Mouse (Mus musculus) heart, adult 2 months (tissue): Measurements from ENCODE around the gene H2-Ob. TPM values are rescaled to one million over a fixed set of nuclear protein-coding genes. Genes with fewer than 3 reads are reported as not detected.

Experiments
- DNase-seq, 2 experiments: peaks; one replicate each; pipeline ENCODE4 v3.0.0; 2021
- H3K27ac ChIP-seq: fragments of 200-600 bp; 2 replicates; pipeline ENCODE4 v1.8.1; 2022
- H3K27me3 ChIP-seq: fragments of 200-500 bp; 2 replicates; pipeline ENCODE4 v1.6.1; 2012; ENCODE audit warnings: mild to moderate bottlenecking, low read length, inconsistent platforms, mixed read lengths; ENCODE audit not compliant: control insufficient read depth, insufficient read depth
- H3K36me3 ChIP-seq: fragments of 200-500 bp; 2 replicates; pipeline ENCODE4 v1.6.1; 2012; ENCODE audit warnings: low read length, inconsistent platforms; ENCODE audit not compliant: control insufficient read depth, insufficient read depth
- H3K4me1 ChIP-seq: fragments of 200-500 bp; 2 replicates; pipeline ENCODE4 v1.6.1; 2011; ENCODE audit warnings: low read length; ENCODE audit not compliant: control insufficient read depth, insufficient read depth
- H3K4me3 ChIP-seq: fragments of 200-600 bp; 2 replicates; pipeline ENCODE4 v1.8.1; 2022
- H3K79me2 ChIP-seq: fragments of 200-500 bp; replicated peaks from 2 replicates; pipeline ENCODE4 v1.6.1; 2012; ENCODE audit warnings: mild to moderate bottlenecking, inconsistent platforms, low read length, moderate library complexity, mixed read lengths; ENCODE audit not compliant: control insufficient read depth, insufficient read depth
- H3K9ac ChIP-seq: fragments of 200-500 bp; 2 replicates; pipeline ENCODE4 v1.6.1; 2012; ENCODE audit warnings: low read depth, mild to moderate bottlenecking, control low read depth, inconsistent platforms, low read length, mixed read lengths
- CTCF ChIP-seq: fragments of 200-600 bp; IDR thresholded peaks from 2 replicates; pipeline ENCODE4 v1.8.1; 2022; ENCODE audit warnings: antibody characterized with exemption, mild to moderate bottlenecking, moderate library complexity
- EP300 ChIP-seq: fragments of 200-500 bp; IDR thresholded peaks from 2 replicates; pipeline ENCODE4 v1.6.1; 2011; ENCODE audit warnings: low read depth, low read length, control low read depth; ENCODE audit not compliant: insufficient read depth
- POLR2A ChIP-seq: fragments of 200-500 bp; IDR thresholded peaks from 2 replicates; pipeline ENCODE4 v1.6.1; 2011; ENCODE audit warnings: mild to moderate bottlenecking, low read depth, low read length, control low read depth; ENCODE audit not compliant: insufficient read depth
- WGBS: fragments of 180-500 bp; shearing (Covaris S2); methylation state at CpG from one replicate; pipeline ENCODE4 v1.1.7; 2018; 5-methylcytosine and 5-hydroxymethylcytosine counted together
- intact Hi-C: fragments of 180-260 bp; cut with DNase I; formaldehyde crosslinking; loops from one replicate; pipeline ENCODE4 v1.15.1; 2025
- polyA plus RNA-seq: library from polyadenylated mRNA; depleted of rRNA; stranded (reverse); fragments of >200 nt; gene quantifications from 2 replicates; pipeline ENCODE4 v1.2.3, GENCODE M21; 2012
- total RNA-seq, 2 experiments: library from RNA; stranded (reverse); gene quantifications; 2 replicates each; pipeline ENCODE4 v1.2.3; 2021

Gene H2-Ob
- total and polyA plus RNA-seq, 3 experiments = 0.55 to 6.2 (median 1.0) TPM

DNA sequence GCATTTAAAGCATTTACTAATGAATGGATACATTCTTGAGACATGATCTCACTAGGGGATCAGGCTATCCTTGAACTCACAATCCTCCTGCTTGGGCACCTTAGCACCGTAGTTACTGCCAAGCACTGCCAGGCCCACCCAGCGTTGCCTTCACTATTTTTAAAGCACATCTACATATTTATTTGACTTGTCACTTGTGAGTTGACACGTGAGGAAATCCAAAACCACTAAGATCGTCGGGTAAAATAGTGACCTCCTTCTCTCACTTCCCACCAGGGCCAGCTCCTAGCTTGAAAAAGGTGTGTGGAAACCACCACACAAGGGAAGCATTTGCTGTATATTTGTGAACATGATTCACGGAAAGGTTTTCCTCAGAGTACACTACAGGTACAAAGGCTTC, 48.3 kb downstream of the H2-Ob start:
- Histone ChIP-seq H3K27ac (no peak overlapping the region), H3K9ac (no peak overlapping the region), H3K27me3 (no peaks in the 10 kb centered on the region), H3K4me1 (peaks cover 1% of the 10 kb centered on the region; the same call in 1 of the 2 replicates), H3K79me2 (no peaks in the 10 kb centered on the region), H3K36me3 (no peaks in the 10 kb centered on the region), H3K4me3 (no peak overlapping the region)
- intact Hi-C loops = no loop called here
- WGBS = 67% methylated on average over 6 of the region's 6 CpGs
- no peak for DNase-seq
- TF ChIP-seq POLR2A = no peak
- TF ChIP-seq CTCF = no peak
- TF ChIP-seq EP300 = no peak

DNA sequence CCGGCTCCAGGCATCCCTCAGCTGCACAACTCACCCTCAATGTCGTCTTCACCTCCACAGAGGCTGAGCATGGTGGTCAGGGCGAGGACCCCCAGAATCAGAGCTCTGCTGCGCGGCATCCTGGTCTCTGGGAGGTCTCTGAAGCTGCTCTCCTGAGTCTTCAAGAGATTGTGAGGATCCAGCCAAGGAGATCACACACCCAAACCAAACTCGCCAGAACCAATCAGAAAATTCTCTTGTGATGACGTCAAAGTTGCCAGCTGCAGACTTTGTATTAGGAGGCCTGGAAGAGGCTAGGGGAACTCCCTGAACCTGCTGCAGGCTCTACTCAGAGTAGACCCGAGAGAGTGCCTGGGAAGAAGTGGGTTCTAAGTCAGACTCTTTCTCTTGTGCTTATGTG, 48.9 kb downstream of the H2-Ob start, which contains the start of gene H2-Aa:
Gene H2-Aa, minus strand, starts transcription at position 176 of the 400 bp plus-strand sequence.
- no peak within 1 kb of the TSS for H3K9ac ChIP-seq
- peaks cover 1% of the 10 kb centered on the region; the same call in 1 of the 2 replicates for H3K4me1 ChIP-seq
- TF ChIP-seq CTCF (no peak), POLR2A (no peak), EP300 (no peak)
- DNase-seq = peak; percentile 70 to 85
- H3K27ac ChIP-seq = no peak within 1 kb of the TSS
- H3K79me2 ChIP-seq = no peaks in the 10 kb centered on the region
- WGBS = 21% methylated on average over 8 of the region's 8 CpGs
- no peaks in the 10 kb centered on the region for H3K36me3 ChIP-seq
- no peak within 1 kb of the TSS for H3K4me3 ChIP-seq
- intact Hi-C loops = no loop called here
- no peaks in the 10 kb centered on the region for H3K27me3 ChIP-seq

DNA sequence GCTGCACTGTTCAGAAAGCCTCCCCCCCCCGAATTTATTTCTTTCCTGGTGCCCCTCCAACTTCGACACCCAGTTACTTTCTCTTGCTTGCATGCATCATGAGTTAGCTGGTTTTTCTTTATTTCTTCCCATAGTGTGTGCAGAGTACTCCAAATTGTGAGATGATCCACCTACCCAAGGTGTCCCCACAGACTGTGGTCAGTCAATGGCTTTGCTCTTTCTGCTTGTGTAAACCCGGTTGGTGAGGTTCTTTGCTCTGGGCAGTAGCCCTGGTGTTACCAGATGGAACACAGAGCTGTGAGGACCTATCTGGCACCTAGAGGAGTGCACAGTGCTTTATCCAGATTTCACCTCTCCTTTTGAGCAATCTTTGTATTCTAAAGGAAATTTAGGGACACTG, 49.4 kb downstream of the H2-Ob start:
- WGBS = 60% methylated on average over 3 of the region's 3 CpGs

GRCm38 (mm10) chr17:34291609-34292008, 52.9 kb downstream of the H2-Ob start:
- H3K4me1 ChIP-seq = peaks cover 2% of the 10 kb centered on the region; the same call in 1 of the 2 replicates
- H3K79me2 ChIP-seq = no peaks in the 10 kb centered on the region
- H3K4me3 ChIP-seq = no peak overlapping the region
- H3K36me3 ChIP-seq = no peaks in the 10 kb centered on the region
- no peaks in the 10 kb centered on the region for H3K27me3 ChIP-seq
- intact Hi-C loops = no loop called here
- H3K27ac ChIP-seq = no peak overlapping the region
- H3K9ac ChIP-seq = no peak overlapping the region
- peak; percentile 77 to 80 for DNase-seq
- no peak for TF ChIP-seq EP300
- TF ChIP-seq POLR2A = no peak
- no peak for TF ChIP-seq CTCF
- 14% methylated on average over 8 of the region's 8 CpGs for WGBS

More for the DNA sequence above, 49.4 kb downstream of the H2-Ob start:
- no peak for DNase-seq
- H3K79me2 ChIP-seq = no peaks in the 10 kb centered on the region
- H3K27ac ChIP-seq = no peak overlapping the region
- no peaks in the 10 kb centered on the region for H3K36me3 ChIP-seq
- H3K9ac ChIP-seq = no peak overlapping the region
- peaks cover 1% of the 10 kb centered on the region; the same call in 1 of the 2 replicates for H3K4me1 ChIP-seq
- TF ChIP-seq CTCF (no peak), POLR2A (no peak), EP300 (no peak)
- no peak overlapping the region for H3K4me3 ChIP-seq
- H3K27me3 ChIP-seq = no peaks in the 10 kb centered on the region
- intact Hi-C loops = no loop called here

GRCm38 (mm10) chr17:34292570-34292969, 53.9 kb downstream of the H2-Ob start:
- TF ChIP-seq EP300 (no peak), CTCF (no peak), POLR2A (no peak)
- Histone ChIP-seq H3K79me2 (no peaks in the 10 kb centered on the region), H3K9ac (no peak overlapping the region), H3K27ac (no peak overlapping the region), H3K36me3 (no peaks in the 10 kb centered on the region), H3K27me3 (no peaks in the 10 kb centered on the region), H3K4me3 (no peak overlapping the region), H3K4me1 (peaks cover 2% of the 10 kb centered on the region; the same call in 1 of the 2 replicates)
- 89% methylated on average over 4 of the region's 4 CpGs for WGBS
- no peak for DNase-seq
- intact Hi-C loops = no loop called here

GRCm38 (mm10) chr17:34293533-34293932, 54.8 kb downstream of the H2-Ob start:
- 28% methylated on average over 2 of the region's 2 CpGs for WGBS
- peak in 1 of 2 experiments; percentile 40 for DNase-seq
- Histone ChIP-seq H3K36me3 (no peaks in the 10 kb centered on the region), H3K4me1 (peaks cover 2% of the 10 kb centered on the region; the same call in 1 of the 2 replicates), H3K9ac (no peak overlapping the region), H3K4me3 (no peak overlapping the region), H3K27ac (no peak overlapping the region), H3K79me2 (no peaks in the 10 kb centered on the region), H3K27me3 (no peaks in the 10 kb centered on the region)
- no peak for TF ChIP-seq POLR2A
- no peak for TF ChIP-seq EP300
- no peak for TF ChIP-seq CTCF
- intact Hi-C loops = no loop called here
